In the genomic region with DNA sequence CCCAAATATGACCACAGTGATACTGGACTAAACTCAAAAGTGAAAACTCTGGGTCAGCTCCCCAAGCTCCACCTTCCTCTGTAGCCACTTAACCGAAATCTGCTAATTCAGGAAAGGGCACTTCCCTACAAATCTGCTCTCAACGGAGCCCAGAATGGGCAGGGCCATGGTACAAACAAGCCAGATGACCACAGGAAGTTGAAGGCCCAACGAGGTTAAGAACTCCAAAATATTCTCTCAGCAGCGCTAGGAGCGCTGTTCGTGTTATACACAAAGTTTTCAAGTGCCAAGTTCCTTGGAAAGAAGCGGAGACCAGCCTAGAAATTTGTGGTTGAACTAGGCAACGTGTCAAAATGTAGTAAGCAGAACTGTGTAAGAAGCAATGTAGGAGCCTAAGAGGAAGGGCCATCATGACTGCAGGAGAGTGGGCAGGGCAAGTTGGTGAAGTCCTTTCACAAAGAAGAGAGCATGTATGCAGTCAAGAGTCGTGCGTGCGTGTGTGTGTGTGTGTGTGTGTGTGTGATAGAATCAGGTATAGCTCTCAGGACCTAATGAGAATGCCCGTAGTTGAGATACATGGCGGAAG, we compare ENCODE assay signal across 12 mouse cellular contexts. TPM values are rescaled to one million over a fixed set of nuclear protein-coding genes. Genes with fewer than 3 reads are reported as not detected.
DNase-seq lines count a peak whose midpoint lies in the region; ATAC-seq lines count a peak whose summit lies in the region.
"Had no signal": no experiment of that assay in that cellular context is flagged by ENCODE, and none has a peak within 500 bp of the region (broad histone marks: within the 10 kb centered on the region; RNA-seq: fewer than 3 reads in every experiment).

A gene (minus strand): TSS at position 192 of the 586 bp plus-strand sequence.

- DNase-seq in liver, embryonic 11.5 days (ENCODE audit: low spot score): peak; percentile 16
- peak; percentile 28 for DNase-seq in lung, postnatal 10 days

- H3K9ac ChIP-seq in liver, embryonic 11.5 days (ENCODE audit: low read depth, low read length): no peak within 1 kb of the TSS
- no peak within 1 kb of the TSS for H3K9ac ChIP-seq in liver, embryonic 12.5 days
- no peak within 1 kb of the TSS for H3K9ac ChIP-seq in forebrain, embryonic 16.5 days (replicated peaks; ENCODE audit: low read depth, low read length)
- no peak within 1 kb of the TSS for H3K9ac ChIP-seq in hindbrain, embryonic 13.5 days
- H3K9ac ChIP-seq: heart, embryonic 15.5 days; kidney, embryonic 15.5 days had no signal

- H3K9me3 ChIP-seq in liver, embryonic 11.5 days (ENCODE audit: control insufficient read depth, low read length): no peaks in the 10 kb centered on the region
- H3K9me3 ChIP-seq in liver, embryonic 12.5 days (replicated peaks): no peaks in the 10 kb centered on the region
- no peaks in the 10 kb centered on the region for H3K9me3 ChIP-seq in forebrain, embryonic 16.5 days (ENCODE audit: control insufficient read depth, low read length)
- no peaks in the 10 kb centered on the region for H3K9me3 ChIP-seq in hindbrain, embryonic 13.5 days
- H3K9me3 ChIP-seq: heart, embryonic 15.5 days; kidney, embryonic 15.5 days; limb, embryonic 10.5 days had no signal

- H3K4me2 ChIP-seq in liver, embryonic 11.5 days: no peak within 1 kb of the TSS
- H3K4me2 ChIP-seq in liver, embryonic 12.5 days: no peak within 1 kb of the TSS
- H3K4me2 ChIP-seq in forebrain, embryonic 16.5 days (ENCODE audit: low read length): no peak within 1 kb of the TSS
- no peak within 1 kb of the TSS for H3K4me2 ChIP-seq in hindbrain, embryonic 13.5 days
- H3K4me2 ChIP-seq: heart, embryonic 15.5 days; kidney, embryonic 15.5 days had no signal

- H3K27ac ChIP-seq in liver, embryonic 11.5 days (ENCODE audit: low read depth, low read length): no peak within 1 kb of the TSS
- no peak within 1 kb of the TSS for H3K27ac ChIP-seq in liver, embryonic 12.5 days
- H3K27ac ChIP-seq in forebrain, embryonic 16.5 days (ENCODE audit: low read length): no peak within 1 kb of the TSS
- H3K27ac ChIP-seq in hindbrain, embryonic 13.5 days: no peak within 1 kb of the TSS
- H3K27ac ChIP-seq: heart, embryonic 15.5 days; kidney, embryonic 15.5 days; limb, embryonic 10.5 days had no signal

- no peaks in the 10 kb centered on the region for H3K4me1 ChIP-seq in liver, embryonic 11.5 days (replicated peaks; ENCODE audit: control insufficient read depth, insufficient read depth, low read length)
- H3K4me1 ChIP-seq in liver, embryonic 12.5 days: no peaks in the 10 kb centered on the region
- H3K4me1 ChIP-seq in forebrain, embryonic 16.5 days (replicated peaks; ENCODE audit: control insufficient read depth, insufficient read depth, low read length): no peaks in the 10 kb centered on the region
- H3K4me1 ChIP-seq in hindbrain, embryonic 13.5 days (replicated peaks): no peaks in the 10 kb centered on the region
- H3K4me1 ChIP-seq: kidney, embryonic 15.5 days; limb, embryonic 10.5 days had no signal

- H3K4me3 ChIP-seq in liver, embryonic 11.5 days (ENCODE audit: low read depth, low read length): no peak within 1 kb of the TSS
- no peak within 1 kb of the TSS for H3K4me3 ChIP-seq in liver, embryonic 12.5 days
- H3K4me3 ChIP-seq in forebrain, embryonic 16.5 days (replicated peaks; ENCODE audit: low read length): no peak within 1 kb of the TSS
- H3K4me3 ChIP-seq in hindbrain, embryonic 13.5 days: no peak within 1 kb of the TSS
- H3K4me3 ChIP-seq: erythroblast, embryonic 14.5 days; heart, embryonic 15.5 days; kidney, embryonic 15.5 days; limb, embryonic 10.5 days had no signal

- ATAC-seq in liver, embryonic 11.5 days (replicated peaks; ENCODE audit: low FRiP score): no peak
- ATAC-seq in liver, embryonic 12.5 days: no peak
- no peak for ATAC-seq in erythroblast, adult 5-6 weeks (replicated peaks; ENCODE audit: low FRiP score, poor library complexity, severe bottlenecking)
- peak; percentile 39 for ATAC-seq in neutrophil, adult 5-6 weeks (ENCODE audit: extremely low read depth, insufficient number of reproducible peaks, low FRiP score, poor library complexity, severe bottlenecking)
- ATAC-seq in forebrain, embryonic 16.5 days: no peak
- no peak for ATAC-seq in hindbrain, embryonic 13.5 days (ENCODE audit: low FRiP score)
- ATAC-seq: Patski had no signal

- H3K27me3 ChIP-seq in liver, embryonic 11.5 days (replicated peaks; ENCODE audit: control insufficient read depth, insufficient read depth, low read length): no peaks in the 10 kb centered on the region
- H3K27me3 ChIP-seq in liver, embryonic 12.5 days (replicated peaks): no peaks in the 10 kb centered on the region
- H3K27me3 ChIP-seq in forebrain, embryonic 16.5 days (replicated peaks; ENCODE audit: control insufficient read depth, insufficient read depth, low read length): no peaks in the 10 kb centered on the region
- H3K27me3 ChIP-seq in hindbrain, embryonic 13.5 days: peaks cover 2% of the 10 kb centered on the region; the same call in 1 of the 2 replicates
- H3K27me3 ChIP-seq: heart, embryonic 15.5 days; kidney, embryonic 15.5 days had no signal

- no peaks in the 10 kb centered on the region; the same call in 1 of the 2 replicates for H3K36me3 ChIP-seq in liver, embryonic 11.5 days (ENCODE audit: control insufficient read depth, insufficient read depth, low read length)
- peaks cover 6% of the 10 kb centered on the region for H3K36me3 ChIP-seq in liver, embryonic 12.5 days
- H3K36me3 ChIP-seq in forebrain, embryonic 16.5 days (ENCODE audit: control insufficient read depth, insufficient read depth): no peaks in the 10 kb centered on the region; the same call in 1 of the 2 replicates
- H3K36me3 ChIP-seq in hindbrain, embryonic 13.5 days: peaks cover 7% of the 10 kb centered on the region; the same call in 1 of the 2 replicates
- H3K36me3 ChIP-seq: heart, embryonic 15.5 days had no signal

- 76% methylated on average over 13 of the region's 13 CpGs for WGBS in liver, embryonic 11.5 days
- 64% methylated on average over 13 of the region's 13 CpGs for WGBS in liver, embryonic 12.5 days (ENCODE audit: insufficient replicate concordance)
- WGBS in forebrain, embryonic 16.5 days: 93% methylated on average over 13 of the region's 13 CpGs
- WGBS in hindbrain, embryonic 13.5 days: 91% methylated on average over 13 of the region's 13 CpGs

RNA-seq across cellular contexts. Expression of the gene that starts here (rescaled TPM):
- polyA plus RNA-seq in liver, embryonic 11.5 days (2014; fragmentation: Nextera tagmentation; extraction: Ambion mirVana): 3.3 and 4.2 TPM in 2 replicates
- polyA plus RNA-seq in liver, embryonic 12.5 days (2016; fragmentation: Nextera tagmentation; extraction: Ambion mirVana): 2.7 and 3.0 TPM in 2 replicates
- total RNA-seq in erythroblast, adult 5-6 weeks (2015; ENCODE audit: low replicate concordance): 19.6 and 22.4 TPM in 2 replicates
- total RNA-seq in erythroblast, adult 5-6 weeks (2017; ENCODE audit: low replicate concordance): 34.2 and 38.5 TPM in 2 replicates
- 112 and 129 TPM in 2 replicates for total RNA-seq in neutrophil, adult 5-6 weeks (2017)
- 0.82 and 0.83 TPM in 2 replicates for polyA plus RNA-seq in forebrain, embryonic 16.5 days (2015; fragmentation: Nextera tagmentation; extraction: Ambion mirVana)
- polyA plus RNA-seq in hindbrain, embryonic 13.5 days (2015; fragmentation: Nextera tagmentation; extraction: Ambion mirVana): 1.1 and 1.2 TPM in 2 replicates
- polyA plus RNA-seq: Patski had no signal
